Mouse (Mus musculus) v-Abl transformed pro-B cells (cell line): ENCODE measurements around the gene AL731706.1.

Experiments used
- in situ Hi-C, 2 experiments: fragments of 400-800 bp; cut with MboI; formaldehyde crosslinking; loops; one replicate each; pipeline ENCODE4 v1.15.1; 2025; ENCODE audit not compliant: unreplicated experiment in 2 of 2

Gene AL731706.1

GRCm38 (mm10) chr2:136850366-136850765 is 40.8 kb downstream of the AL731706.1 start:
- in situ Hi-C loops: no loop called here

GRCm38 (mm10) chr2:136837994-136838393 is 53.2 kb downstream of the AL731706.1 start:
- in situ Hi-C loops: no loop called here

- in situ Hi-C loops: no loop called here
These were observed 55.3 kb downstream of the AL731706.1 start for GRCm38 (mm10) chr2:136835882-136836281.

- in situ Hi-C loops: no loop called here
These were observed 56.5 kb downstream of the AL731706.1 start for GRCm38 (mm10) chr2:136834715-136835075.

GRCm38 (mm10) chr2:136833976-136834714 is 57.0 kb downstream of the AL731706.1 start:
- in situ Hi-C loops: no loop called here

- in situ Hi-C loops: no loop called here
These were observed 58.3 kb downstream of the AL731706.1 start for GRCm38 (mm10) chr2:136832936-136833335.
